Mouse (Mus musculus): ENCODE results near the gene Trpt1. TPM values are rescaled to one million over a fixed set of nuclear protein-coding genes. Genes with fewer than 3 reads are reported as not detected.
A peak's percentile ranks its signal among the peaks of the same experiment; 100 is the strongest.

The Trpt1 gene
- polyA plus RNA-seq, 1 experiment from 2014 or later: 12.6 TPM

DNA sequence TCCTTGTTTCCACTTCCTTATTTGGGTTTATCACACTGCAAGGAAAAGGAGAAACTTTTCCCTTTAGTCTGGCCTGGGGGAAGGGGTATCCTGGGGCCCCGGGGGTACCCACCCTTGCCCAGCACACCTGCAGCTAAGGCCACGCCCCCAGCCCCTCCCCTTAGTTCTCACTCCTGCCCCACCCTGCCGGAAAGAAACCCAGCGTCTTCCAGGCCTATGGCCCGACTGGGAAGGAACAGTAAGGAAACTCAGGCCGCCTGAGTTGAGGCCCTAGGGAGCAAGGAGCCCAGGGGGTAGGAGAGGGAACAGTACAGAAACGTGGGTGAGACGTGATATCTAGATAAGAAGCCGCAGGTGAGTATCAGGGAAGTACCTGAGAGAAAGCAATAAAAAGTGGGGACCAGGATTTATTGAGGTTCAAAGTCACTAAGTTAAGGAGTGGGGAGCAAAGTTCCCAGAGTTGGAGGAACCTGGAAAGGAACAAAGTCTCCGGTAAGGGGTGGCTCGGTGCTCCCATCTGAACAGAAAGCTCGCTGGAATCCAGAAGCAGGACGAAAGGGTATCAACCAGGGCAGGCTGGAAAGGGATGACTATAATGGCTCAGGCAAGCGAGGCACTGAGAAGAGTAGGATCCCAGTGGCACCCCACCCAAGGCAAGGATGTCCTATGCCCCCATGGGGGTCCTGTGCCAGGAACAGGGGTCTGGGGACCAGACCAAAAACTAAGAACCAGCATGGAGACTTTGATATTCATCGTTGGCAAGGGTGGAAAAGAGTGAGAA lies 27.2 kb upstream of the Trpt1 start:
- 0 out of 2 replicates have a peak overlapping the region, but pooled peaks have one; percentile 23 for H3K9ac ChIP-seq
- H3K4me3 ChIP-seq: peak overlapping the region; percentile 45
- no peak overlapping the region for H3K27ac ChIP-seq
- H3K4me1 ChIP-seq: peaks cover 21% of the 10 kb centered on the region
- peaks cover 37% of the 10 kb centered on the region for H3K27me3 ChIP-seq
- no peaks in the 10 kb centered on the region for H3K9me3 ChIP-seq (replicated peaks)
- no peaks in the 10 kb centered on the region for H3K36me3 ChIP-seq
- no peak for ATAC-seq (ENCODE audit: low FRiP score)
- 14% methylated on average over 15 of the region's 15 CpGs for WGBS
- peak overlapping the region; percentile 56 for H3K4me2 ChIP-seq (replicated peaks)

- H3K4me2 ChIP-seq (replicated peaks): peak overlapping the region; percentile 56
- H3K4me1 ChIP-seq: peaks cover 24% of the 10 kb centered on the region
- peaks cover 37% of the 10 kb centered on the region for H3K27me3 ChIP-seq
- H3K9me3 ChIP-seq (replicated peaks): no peaks in the 10 kb centered on the region
- no peak for ATAC-seq (ENCODE audit: low FRiP score)
- WGBS: under 1% methylated on average over 20 of the region's 20 CpGs
- no peaks in the 10 kb centered on the region for H3K36me3 ChIP-seq
- peak overlapping the region; percentile 45 for H3K4me3 ChIP-seq
- peak overlapping the region; percentile 61 for H3K9ac ChIP-seq
- H3K27ac ChIP-seq: no peak overlapping the region
Measured at GRCm38 (mm10) chr19:6969291-6969664, 26.7 kb upstream of the Trpt1 start.

- Histone ChIP-seq H3K27ac (no peak overlapping the region), H3K4me3 (peak overlapping the region; percentile 45), H3K9ac (peak overlapping the region; percentile 61), H3K4me2 (replicated peaks) (peak overlapping the region; percentile 56), H3K9me3 (replicated peaks) (no peaks in the 10 kb centered on the region), H3K36me3 (no peaks in the 10 kb centered on the region), H3K27me3 (peaks cover 37% of the 10 kb centered on the region), H3K4me1 (peaks cover 24% of the 10 kb centered on the region)
- WGBS: 1% methylated on average over 47 of the region's 55 CpGs
- ATAC-seq (ENCODE audit: low FRiP score): 0 out of 2 replicates have a peak, but pooled peaks have one; percentile 11
Measured at GRCm38 (mm10) chr19:6969665-6970381, 26.1 kb upstream of the Trpt1 start.

GRCm38 (mm10) chr19:6970460-6971085 lies 25.4 kb upstream of the Trpt1 start:
- Histone ChIP-seq H3K4me2 (replicated peaks) (peak overlapping the region; percentile 56), H3K27me3 (peaks cover 37% of the 10 kb centered on the region), H3K9me3 (replicated peaks) (no peaks in the 10 kb centered on the region), H3K4me1 (peaks cover 24% of the 10 kb centered on the region), H3K27ac (0 out of 2 replicates have a peak overlapping the region, but pooled peaks have one; percentile 44), H3K4me3 (0 out of 2 replicates have a peak overlapping the region, but pooled peaks have one; percentile 45), H3K36me3 (no peaks in the 10 kb centered on the region), H3K9ac (peak overlapping the region; percentile 23; the same call in 1 of the 2 replicates)
- ATAC-seq (ENCODE audit: low FRiP score): no peak
- 17% methylated on average over 11 of the region's 11 CpGs for WGBS

DNA sequence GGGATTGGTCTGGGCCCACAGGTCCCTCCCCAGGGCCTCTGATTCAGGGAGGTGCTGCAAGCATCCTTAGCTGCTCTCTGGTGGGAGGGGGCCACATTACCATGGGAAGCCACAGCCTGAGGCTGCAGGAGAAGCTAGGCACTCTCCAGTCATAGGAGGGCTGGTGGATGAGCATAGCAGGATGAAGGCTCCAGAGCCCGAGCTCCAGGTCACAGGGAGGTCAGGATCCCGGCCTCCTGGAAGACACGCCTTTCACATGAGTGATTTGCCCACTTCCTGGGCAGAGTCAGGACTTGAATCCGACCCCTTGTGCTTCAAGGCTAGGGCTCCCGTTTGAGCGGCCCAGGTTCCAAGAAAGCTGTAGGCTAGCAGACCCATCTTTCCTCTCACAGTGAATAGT lies 24.3 kb upstream of the Trpt1 start:
- H3K27ac ChIP-seq: no peak overlapping the region
- peak overlapping the region; percentile 41 for H3K9ac ChIP-seq
- no peak for ATAC-seq (ENCODE audit: low FRiP score)
- peaks cover 37% of the 10 kb centered on the region for H3K27me3 ChIP-seq
- 47% methylated on average over 6 of the region's 6 CpGs for WGBS
- H3K4me2 ChIP-seq (replicated peaks): no peak overlapping the region
- H3K4me3 ChIP-seq: no peak overlapping the region
- H3K4me1 ChIP-seq: peaks cover 32% of the 10 kb centered on the region
- H3K36me3 ChIP-seq: no peaks in the 10 kb centered on the region
- H3K9me3 ChIP-seq (replicated peaks): no peaks in the 10 kb centered on the region

DNA sequence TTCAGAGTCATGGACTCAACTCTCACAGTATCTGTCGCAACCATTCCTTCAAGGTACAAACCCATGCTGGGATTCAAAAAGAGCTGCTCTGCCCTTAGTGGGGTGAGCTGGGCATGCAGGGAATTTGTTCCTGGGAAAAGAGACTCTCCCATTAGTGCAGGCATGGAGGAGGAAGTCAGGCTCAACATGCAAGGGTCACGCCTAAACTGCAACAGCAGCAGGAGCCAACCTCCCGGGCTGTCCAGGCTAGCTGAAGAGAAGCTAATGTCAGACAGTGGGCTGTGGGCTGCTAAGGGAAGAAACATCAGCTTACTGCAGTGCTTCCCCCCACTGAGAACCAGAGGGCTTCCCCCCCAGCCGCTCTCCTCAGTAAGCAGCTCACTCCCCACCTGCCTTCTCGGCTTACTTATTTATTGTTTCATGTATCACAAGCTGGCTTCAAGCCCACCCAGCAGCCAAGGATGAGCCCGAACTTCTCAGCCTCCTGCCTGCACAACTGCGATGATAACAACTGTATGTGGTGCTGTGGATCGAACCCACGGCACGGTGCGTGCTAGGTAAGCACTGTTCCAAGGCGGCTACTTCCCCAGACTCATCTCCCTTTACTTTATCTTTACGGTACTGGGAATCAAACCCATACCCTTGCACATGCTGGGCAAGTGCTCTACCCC lies 23.5 kb upstream of the Trpt1 start:
- Histone ChIP-seq H3K9me3 (replicated peaks) (no peaks in the 10 kb centered on the region), H3K27ac (no peak overlapping the region), H3K36me3 (peaks cover 3% of the 10 kb centered on the region), H3K4me3 (no peak overlapping the region), H3K9ac (peak overlapping the region; percentile 41), H3K4me2 (replicated peaks) (no peak overlapping the region), H3K27me3 (peaks cover 37% of the 10 kb centered on the region), H3K4me1 (peaks cover 39% of the 10 kb centered on the region)
- 76% methylated on average over 13 of the region's 13 CpGs for WGBS
- ATAC-seq (ENCODE audit: low FRiP score): no peak

- Histone ChIP-seq H3K4me1 (peaks cover 47% of the 10 kb centered on the region), H3K9ac (peak overlapping the region; percentile 89), H3K27me3 (peaks cover 24% of the 10 kb centered on the region), H3K4me3 (peak overlapping the region; percentile 78), H3K9me3 (replicated peaks) (no peaks in the 10 kb centered on the region), H3K27ac (peak overlapping the region; percentile 96), H3K36me3 (peaks cover 16% of the 10 kb centered on the region), H3K4me2 (replicated peaks) (peak overlapping the region; percentile 96)
- ATAC-seq (ENCODE audit: low FRiP score): no peak
- WGBS: 23% methylated on average over 11 of the region's 12 CpGs
Measured at GRCm38 (mm10) chr19:6973581-6974190, 22.2 kb upstream of the Trpt1 start.

DNA sequence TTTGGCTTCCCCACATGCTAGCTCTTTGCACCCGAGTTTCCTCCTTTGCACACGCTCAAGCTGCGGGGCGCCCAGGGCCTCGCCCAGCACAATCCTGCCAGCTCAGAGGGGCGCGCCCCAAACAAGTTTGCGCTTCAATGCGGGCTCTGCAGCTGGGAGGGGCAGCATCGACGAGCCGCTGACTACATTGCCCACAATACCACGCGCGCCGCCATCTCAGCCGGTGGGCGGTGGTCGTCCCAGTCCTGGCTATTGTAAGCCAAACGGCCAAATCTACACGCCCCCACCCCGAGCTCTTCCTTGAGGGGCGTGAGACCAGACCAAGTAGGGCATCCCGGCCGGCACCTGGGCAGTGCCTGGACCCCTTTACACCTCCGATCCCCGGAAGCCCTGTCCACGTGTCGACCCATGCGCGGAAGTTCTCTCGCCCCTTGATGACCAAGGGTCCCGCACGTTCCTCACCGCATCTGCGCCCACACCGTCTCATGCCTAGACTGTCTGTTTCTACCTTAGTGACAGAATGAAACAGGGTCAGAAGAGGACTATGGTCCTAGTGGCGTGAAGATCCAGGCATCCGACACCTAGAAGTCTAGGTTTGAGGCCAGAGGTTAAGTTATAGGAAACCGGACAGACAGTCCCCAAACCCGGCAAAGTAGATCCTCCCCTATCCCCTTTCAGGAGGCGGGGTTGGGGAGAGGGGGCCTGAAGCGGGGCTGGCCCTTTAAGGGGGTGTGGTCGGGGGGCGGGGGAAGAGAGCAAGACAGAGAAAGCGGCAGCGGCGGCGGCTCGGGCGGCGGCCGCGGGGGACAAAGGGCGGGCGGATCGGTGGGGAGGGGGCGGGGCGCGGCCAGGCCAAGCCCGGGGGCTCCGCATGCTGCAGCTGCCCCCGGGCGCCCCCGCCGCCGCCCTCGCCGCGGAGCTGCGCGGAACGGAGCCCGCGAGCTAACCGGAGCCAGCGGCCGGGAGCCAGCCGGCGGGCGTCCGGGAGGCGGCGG lies 21.4 kb upstream of the Trpt1 start, which contains the start of gene Ppp1r14b:
Gene Ppp1r14b (plus strand): TSS at position 758 of the 995 bp plus-strand sequence.
- H3K9me3 ChIP-seq (replicated peaks): no peaks in the 10 kb centered on the region
- H3K36me3 ChIP-seq: peaks cover 17% of the 10 kb centered on the region
- H3K4me2 ChIP-seq (replicated peaks): peak within 1 kb of the TSS; percentile 96
- H3K4me1 ChIP-seq: peaks cover 55% of the 10 kb centered on the region
- peak within 1 kb of the TSS; percentile 78 for H3K4me3 ChIP-seq
- peak within 1 kb of the TSS; percentile 89 for H3K9ac ChIP-seq
- peaks cover 17% of the 10 kb centered on the region for H3K27me3 ChIP-seq
- WGBS: under 1% methylated on average over 48 of the region's 84 CpGs
- peak; percentile 62 for ATAC-seq (ENCODE audit: low FRiP score)
- H3K27ac ChIP-seq: peak within 1 kb of the TSS; percentile 96

- peak within 1 kb of the TSS; percentile 96 for H3K27ac ChIP-seq
- peak within 1 kb of the TSS; percentile 78 for H3K4me3 ChIP-seq
- ATAC-seq (ENCODE audit: low FRiP score): 0 out of 2 replicates have a peak, but pooled peaks have one; percentile 7
- WGBS: 0% methylated on average over 16 of the region's 16 CpGs
- H3K36me3 ChIP-seq: peaks cover 17% of the 10 kb centered on the region
- H3K4me2 ChIP-seq (replicated peaks): peak within 1 kb of the TSS; percentile 96
- peaks cover 48% of the 10 kb centered on the region for H3K4me1 ChIP-seq
- peak within 1 kb of the TSS; percentile 89 for H3K9ac ChIP-seq
- peaks cover 4% of the 10 kb centered on the region; the same call in 1 of the 2 replicates for H3K27me3 ChIP-seq
- H3K9me3 ChIP-seq (replicated peaks): no peaks in the 10 kb centered on the region
Measured at GRCm38 (mm10) chr19:6975537-6976521, 20.1 kb upstream of the Trpt1 start, which contains the start of gene Plcb3. Gene Plcb3, minus strand, starts transcription at chr19:6976470.

Data from hindbrain, embryonic 12.5 days (tissue).